7 mouse cellular contexts compared by ENCODE assay signal in the genomic region with DNA sequence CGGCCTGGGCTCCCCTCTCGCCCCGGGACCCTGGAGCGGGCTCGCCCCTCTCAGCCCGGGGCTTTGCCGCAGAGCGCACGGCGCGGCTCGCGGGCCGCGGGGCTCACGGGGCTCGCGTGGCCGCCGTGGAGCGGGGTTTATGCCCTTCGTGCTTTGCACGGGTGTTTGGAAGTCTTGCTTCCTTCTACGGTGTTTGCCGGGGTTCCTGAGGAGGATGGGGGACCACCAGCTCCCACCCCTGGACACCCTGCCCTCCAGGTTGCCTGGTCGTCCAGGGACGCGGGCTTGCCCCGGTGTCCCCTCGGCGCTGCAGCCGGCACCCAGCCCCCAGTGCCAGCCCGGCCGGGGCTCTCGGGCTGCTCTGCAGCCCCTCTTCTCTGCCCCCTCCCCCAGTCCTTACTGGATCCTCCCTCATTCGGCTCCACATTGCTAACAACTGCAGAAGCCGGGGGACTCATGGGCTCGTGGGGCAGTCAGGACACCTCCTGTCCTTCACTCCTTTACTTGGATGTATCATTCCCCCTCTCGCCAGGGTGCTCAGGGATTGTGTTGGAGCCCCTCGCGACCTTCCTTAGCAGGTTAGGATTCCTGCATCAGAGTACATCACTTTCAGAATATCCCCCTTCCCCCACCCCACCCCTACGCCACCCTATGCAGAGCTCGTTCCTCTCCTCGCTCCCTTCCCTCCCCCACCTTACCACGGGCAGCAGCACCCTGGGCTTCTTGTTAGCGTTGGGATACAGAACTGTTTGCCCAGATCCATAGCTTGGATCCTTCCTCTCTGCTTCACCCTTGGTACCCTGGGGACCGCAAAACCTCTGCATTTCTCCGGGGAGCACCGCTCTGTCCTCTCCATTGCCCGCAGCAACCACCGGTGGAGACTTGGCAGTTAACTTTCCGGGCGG. TPM values are rescaled to one million over a fixed set of nuclear protein-coding genes. Genes with fewer than 3 reads are reported as not detected.
DNase-seq lines count a peak whose midpoint lies in the region; ATAC-seq and TF ChIP-seq lines count a peak whose summit lies in the region.

No protein-coding gene starts in this region.

- peak; percentile 32; the same call in 1 of the 2 replicates for ATAC-seq in lung, embryonic 14.5 days (ENCODE audit: insufficient read depth)
- peak; percentile 68 for ATAC-seq in forebrain, embryonic 15.5 days (replicated peaks)
- no peak for ATAC-seq in liver, embryonic 16.5 days (ENCODE audit: low read depth)
- peak; percentile 57; the same call in 1 of the 2 replicates for ATAC-seq in stomach, postnatal 0 days (ENCODE audit: low FRiP score, low TSS enrichment)

- no peaks in the 10 kb centered on the region for H3K9me3 ChIP-seq in lung, embryonic 14.5 days (ENCODE audit: low read depth, low read length)
- no peaks in the 10 kb centered on the region for H3K9me3 ChIP-seq in forebrain, embryonic 15.5 days
- no peaks in the 10 kb centered on the region for H3K9me3 ChIP-seq in liver, embryonic 16.5 days (replicated peaks; ENCODE audit: control insufficient read depth, low read length)
- H3K9me3 ChIP-seq in stomach, postnatal 0 days (ENCODE audit: control insufficient read depth, low read length): no peaks in the 10 kb centered on the region

- peaks cover 59% of the 10 kb centered on the region for H3K27me3 ChIP-seq in lung, embryonic 14.5 days (ENCODE audit: insufficient read depth, low read length)
- H3K27me3 ChIP-seq in forebrain, embryonic 15.5 days: peaks cover 4% of the 10 kb centered on the region; the same call in 1 of the 2 replicates
- peaks cover 51% of the 10 kb centered on the region for H3K27me3 ChIP-seq in liver, embryonic 16.5 days (ENCODE audit: control insufficient read depth, insufficient read depth, low read depth, low read length)
- peaks cover 11% of the 10 kb centered on the region; the same call in 1 of the 2 replicates for H3K27me3 ChIP-seq in stomach, postnatal 0 days (ENCODE audit: control insufficient read depth, insufficient read depth, low read length)

- H3K4me1 ChIP-seq in lung, embryonic 14.5 days (ENCODE audit: insufficient read depth): no peaks in the 10 kb centered on the region
- peaks cover 28% of the 10 kb centered on the region for H3K4me1 ChIP-seq in forebrain, embryonic 15.5 days
- no peaks in the 10 kb centered on the region for H3K4me1 ChIP-seq in liver, embryonic 16.5 days (ENCODE audit: control insufficient read depth, low read depth, low read length)
- H3K4me1 ChIP-seq in stomach, postnatal 0 days (replicated peaks; ENCODE audit: control insufficient read depth, insufficient read depth): 0 out of 2 replicates have a peak, but pooled peaks cover 3% of the 10 kb centered on the region

- peak overlapping the region; percentile 80 for H3K4me2 ChIP-seq in lung, embryonic 14.5 days
- H3K4me2 ChIP-seq in forebrain, embryonic 15.5 days (replicated peaks): peak overlapping the region; percentile 69
- H3K4me2 ChIP-seq in liver, embryonic 16.5 days (ENCODE audit: low read depth, low read length): peak overlapping the region; percentile 57
- H3K4me2 ChIP-seq in stomach, postnatal 0 days (replicated peaks; ENCODE audit: low read depth): peak overlapping the region; percentile 71

- no peak for TF ChIP-seq EP300 in stomach, postnatal 0 days (optimal IDR thresholded peaks at IDR 0.05)

- no peak for DNase-seq in lung, embryonic 14.5 days
- DNase-seq in lung, adult 18-20 months: no peak
- peak; percentile 55 to 63 for DNase-seq in cerebellum, postnatal 14 days
- no peak for DNase-seq in stomach, postnatal 0 days (ENCODE audit: low spot score)
- no peak for DNase-seq in spleen, postnatal 4 days (ENCODE audit: low spot score in 2 of 2)

- H3K27ac ChIP-seq in lung, embryonic 14.5 days (ENCODE audit: low read depth): no peak overlapping the region
- H3K27ac ChIP-seq in forebrain, embryonic 15.5 days (replicated peaks): peak overlapping the region; percentile 88
- H3K27ac ChIP-seq in liver, embryonic 16.5 days (ENCODE audit: low read length): no peak overlapping the region
- no peak overlapping the region for H3K27ac ChIP-seq in stomach, postnatal 0 days (replicated peaks)

- TF ChIP-seq CTCF in lung, embryonic 14.5 days (IDR thresholded peaks at IDR 0.05; ENCODE audit: low read depth): no peak
- no peak for TF ChIP-seq CTCF in stomach, postnatal 0 days (IDR thresholded peaks at IDR 0.05; ENCODE audit: low read depth)

- H3K9ac ChIP-seq in lung, embryonic 14.5 days: peak overlapping the region; percentile 40
- peak overlapping the region; percentile 96 for H3K9ac ChIP-seq in forebrain, embryonic 15.5 days (replicated peaks)
- no peak overlapping the region for H3K9ac ChIP-seq in liver, embryonic 16.5 days (ENCODE audit: low read depth, low read length)
- H3K9ac ChIP-seq in stomach, postnatal 0 days (ENCODE audit: low read length): no peak overlapping the region

- under 1% methylated on average over 44 of the region's 53 CpGs for WGBS in lung, embryonic 14.5 days
- WGBS in forebrain, embryonic 15.5 days: under 1% methylated on average over 37 of the region's 53 CpGs
- 2% methylated on average over 53 of the region's 53 CpGs for WGBS in liver, embryonic 16.5 days (ENCODE audit: insufficient replicate concordance)
- WGBS in stomach, postnatal 0 days: under 1% methylated on average over 37 of the region's 53 CpGs

- peak overlapping the region; percentile 62 for H3K4me3 ChIP-seq in lung, embryonic 14.5 days (ENCODE audit: low read depth, low read length)
- H3K4me3 ChIP-seq in forebrain, embryonic 15.5 days: peak overlapping the region; percentile 89
- H3K4me3 ChIP-seq in liver, embryonic 16.5 days (ENCODE audit: low read depth, low read length): peak overlapping the region; percentile 50
- H3K4me3 ChIP-seq in stomach, postnatal 0 days (ENCODE audit: low read depth, low read length): peak overlapping the region; percentile 46

- no peaks in the 10 kb centered on the region for H3K36me3 ChIP-seq in lung, embryonic 14.5 days (ENCODE audit: insufficient read depth)
- no peaks in the 10 kb centered on the region for H3K36me3 ChIP-seq in forebrain, embryonic 15.5 days
- no peaks in the 10 kb centered on the region for H3K36me3 ChIP-seq in liver, embryonic 16.5 days (ENCODE audit: control insufficient read depth, insufficient read depth)
- H3K36me3 ChIP-seq in stomach, postnatal 0 days (ENCODE audit: control insufficient read depth, insufficient read depth, low read length): no peaks in the 10 kb centered on the region

RNA-seq across cellular contexts. Expression of a gene that starts 1.7 kb away (rescaled TPM):
- polyA plus RNA-seq in lung, embryonic 14.5 days (2014; fragmentation: Nextera tagmentation; extraction: Ambion mirVana): 1.3 and 2.6 TPM in 2 replicates
- polyA plus RNA-seq in forebrain, embryonic 15.5 days (2015; fragmentation: Nextera tagmentation; extraction: Ambion mirVana): 20.3 and 20.4 TPM in 2 replicates
- polyA plus RNA-seq in liver, embryonic 16.5 days (2015; fragmentation: Nextera tagmentation; extraction: Ambion mirVana): 0.51 and 0.72 TPM in 2 replicates
- polyA plus RNA-seq in stomach, postnatal 0 days (2015; fragmentation: Nextera tagmentation; extraction: Ambion mirVana): 0.40 and 0.61 TPM in 2 replicates

Comparison
In these comparisons a context has a peak if more than half of its experiments do, and no peak if none do; other contexts are left out.
1. DNase-seq: peak in cerebellum, postnatal 14 days (2 of 2); none in lung, embryonic 14.5 days (single experiment), lung, adult 18-20 months (0 of 2), stomach, postnatal 0 days (single experiment) and spleen, postnatal 4 days (0 of 2).
2. H3K9ac ChIP-seq: peak in lung, embryonic 14.5 days (single experiment) and forebrain, embryonic 15.5 days (single experiment); none in liver, embryonic 16.5 days (single experiment) and stomach, postnatal 0 days (single experiment).
3. Peak in every context shown above with its lines, with median percentiles within 50 percentile points of each other: H3K4me2 ChIP-seq and H3K4me3 ChIP-seq.